Mouse (Mus musculus): Measurements from ENCODE around the gene Gm13285.
"Not testable (repeated sequence)": the region's sequence is repeated elsewhere in the genome, so short reads cannot be mapped to it uniquely, and the experiment has no call there.

The Gm13285 gene

GRCm38 (mm10) chr4:88799365-88799764 lies at the start of gene Gm13285:
Gene Gm13285, plus strand, starts transcription at chr4:88799665.
- not testable (repeated sequence) for DNase-seq (ENCODE audit: low spot score in 2 of 2)

DNA sequence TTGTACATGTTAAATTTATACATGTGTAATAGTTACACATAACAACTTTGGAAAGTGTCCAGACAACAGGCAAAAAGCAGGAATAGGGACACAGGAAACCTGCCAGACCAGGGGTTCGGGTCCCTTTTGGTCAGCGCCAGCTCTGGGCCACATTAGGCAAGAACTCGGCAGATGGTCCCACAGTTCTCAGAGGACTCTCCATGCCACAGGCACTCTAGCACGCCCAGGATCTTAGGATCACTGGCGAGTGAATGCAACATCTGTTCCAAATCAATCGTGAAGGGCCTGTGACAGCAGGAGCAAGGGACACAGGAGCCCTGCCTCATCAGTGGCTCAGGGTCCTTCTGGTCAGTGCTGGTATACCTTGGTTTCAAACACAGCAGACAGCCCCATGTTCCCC lies 49.5 kb upstream of the Gm13285 start:
- no peak for DNase-seq (ENCODE audit: low spot score in 2 of 2)

DNA sequence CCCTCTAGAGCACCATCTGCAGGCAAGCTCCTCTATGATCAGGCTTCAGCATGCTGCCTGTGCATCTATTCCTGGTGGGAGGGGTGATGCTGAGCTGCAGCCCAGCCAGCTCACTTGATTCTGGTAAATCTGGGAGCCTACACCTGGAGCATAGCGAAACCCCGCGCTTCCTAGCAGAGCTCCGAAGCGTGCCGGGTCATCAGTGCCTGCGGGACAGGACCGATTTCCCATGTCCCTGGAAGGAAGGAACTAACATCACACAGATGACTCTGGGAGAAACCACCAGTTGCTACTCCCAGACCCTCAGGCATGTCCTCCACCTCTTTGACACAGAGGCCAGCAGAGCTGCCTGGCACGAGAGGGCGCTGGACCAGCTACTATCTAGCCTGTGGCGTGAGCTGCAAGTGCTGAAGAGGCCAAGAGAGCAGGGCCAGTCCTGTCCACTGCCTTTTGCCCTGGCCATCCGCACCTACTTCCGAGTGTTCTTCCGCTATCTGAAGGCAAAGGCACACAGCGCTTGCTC lies 44.6 kb upstream of the Gm13285 start, which contains the start of gene Gm13271:
Gene Gm13271 (plus strand): TSS at position 51 of the 523 bp plus-strand sequence.
- peak; percentile 61 to 73 for DNase-seq (ENCODE audit: low spot score in 2 of 2)

DNA sequence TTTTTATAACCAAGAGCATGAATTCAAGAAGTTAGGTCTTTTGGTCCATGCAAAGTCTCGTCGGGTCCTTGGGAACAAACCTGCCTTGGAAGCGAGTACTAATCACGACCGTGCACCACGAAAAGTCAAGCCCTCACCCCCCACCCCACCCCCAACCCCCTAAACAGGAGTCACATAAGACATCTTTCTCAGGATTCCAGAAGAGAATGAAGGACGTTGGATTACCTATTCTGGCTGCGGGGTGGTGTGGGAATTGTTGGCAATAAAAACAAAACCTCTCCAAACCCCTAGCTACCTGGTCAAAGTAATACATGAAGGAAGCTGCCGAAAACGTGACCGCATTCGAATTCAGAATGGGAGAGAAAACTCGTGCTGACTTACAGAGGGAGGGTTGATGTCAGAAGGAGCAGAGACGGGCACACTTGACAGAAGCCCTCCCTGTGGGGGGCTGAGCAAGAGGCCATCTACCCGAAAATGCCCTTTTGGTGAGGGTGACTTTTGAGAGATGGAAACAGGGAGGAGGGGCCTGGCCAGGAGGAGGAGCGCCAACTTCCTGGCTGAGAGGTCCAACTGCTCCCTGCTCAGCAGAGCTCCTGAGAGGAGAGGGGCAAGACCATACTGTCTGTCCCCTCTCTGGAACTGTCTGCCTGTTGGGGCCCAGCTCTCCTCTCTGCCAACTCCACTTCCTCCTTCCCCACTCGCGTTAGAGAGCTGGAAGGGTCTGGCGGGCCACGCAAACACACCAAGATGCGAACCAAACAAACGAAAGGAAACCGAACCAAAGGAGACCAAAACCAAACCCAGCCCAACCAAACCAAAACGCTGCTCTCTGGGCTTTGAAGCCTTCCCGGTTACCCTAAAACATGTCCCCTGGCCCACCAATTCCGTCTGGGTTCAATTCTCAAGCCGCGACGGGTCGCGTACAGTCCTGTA lies 42.6 kb upstream of the Gm13285 start:
- not testable (repeated sequence) for DNase-seq (ENCODE audit: low spot score in 2 of 2)

GRCm38 (mm10) chr4:88757628-88758031 lies 41.8 kb upstream of the Gm13285 start:
- peak; percentile 90 for DNase-seq (ENCODE audit: low spot score in 2 of 2)

- not testable (repeated sequence) for DNase-seq (ENCODE audit: low spot score in 2 of 2)
Measured at GRCm38 (mm10) chr4:88758751-88759150, 40.7 kb upstream of the Gm13285 start.

- peak in 1 of 2 experiments; percentile 14 for DNase-seq (ENCODE audit: low spot score in 2 of 2)
Measured at GRCm38 (mm10) chr4:88759610-88760268, 39.7 kb upstream of the Gm13285 start, which contains the start of gene Gm13283. Gene Gm13283, plus strand, starts transcription at chr4:88760119.

DNA sequence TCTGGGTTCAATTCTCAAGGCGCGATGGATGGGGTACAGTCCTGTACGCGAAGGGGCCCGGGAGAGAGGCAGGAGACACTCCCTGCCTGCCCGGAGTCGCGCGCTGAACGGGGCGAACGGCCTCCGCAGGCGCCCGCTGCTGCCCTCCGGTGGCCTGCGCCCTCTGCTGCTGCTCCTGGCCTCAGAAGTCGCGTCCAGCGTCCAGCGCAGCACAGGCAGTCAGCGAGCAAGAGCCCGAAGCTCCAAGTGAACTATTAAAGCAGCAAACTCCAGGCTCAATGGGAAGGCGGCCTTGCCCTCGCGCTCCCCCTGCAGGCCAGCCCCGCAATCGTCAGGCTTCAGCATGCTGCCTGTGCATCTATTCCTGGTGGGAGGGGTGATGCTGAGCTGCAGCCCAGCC lies 39.0 kb upstream of the Gm13285 start:
- DNase-seq (ENCODE audit: low spot score in 2 of 2) = peak; percentile 21 to 30

DNA sequence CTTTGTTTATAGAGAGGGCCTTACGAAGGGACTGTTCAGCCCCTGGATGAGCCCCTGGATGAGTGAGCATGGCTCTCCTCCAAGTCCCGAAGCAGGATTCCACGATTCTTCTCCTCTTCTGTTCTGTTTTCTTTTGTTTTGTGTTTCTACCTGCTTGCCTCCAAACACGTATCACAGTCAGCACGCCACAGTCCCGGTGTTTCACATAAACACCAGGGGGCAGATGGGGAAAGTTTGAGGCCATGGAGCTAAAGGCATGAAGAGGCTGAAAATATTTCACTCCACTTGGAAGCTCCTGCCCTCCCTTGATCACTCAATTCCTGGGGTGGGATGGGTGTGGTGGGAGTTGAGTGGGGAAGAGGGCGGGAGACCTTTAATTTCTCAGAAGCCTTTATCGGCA lies 37.7 kb upstream of the Gm13285 start:
- DNase-seq (ENCODE audit: low spot score in 2 of 2) = peak; percentile 62 to 64

GRCm38 (mm10) chr4:88762341-88762740 lies 37.1 kb upstream of the Gm13285 start:
- DNase-seq (ENCODE audit: low spot score in 2 of 2) = not testable (repeated sequence)

DNA sequence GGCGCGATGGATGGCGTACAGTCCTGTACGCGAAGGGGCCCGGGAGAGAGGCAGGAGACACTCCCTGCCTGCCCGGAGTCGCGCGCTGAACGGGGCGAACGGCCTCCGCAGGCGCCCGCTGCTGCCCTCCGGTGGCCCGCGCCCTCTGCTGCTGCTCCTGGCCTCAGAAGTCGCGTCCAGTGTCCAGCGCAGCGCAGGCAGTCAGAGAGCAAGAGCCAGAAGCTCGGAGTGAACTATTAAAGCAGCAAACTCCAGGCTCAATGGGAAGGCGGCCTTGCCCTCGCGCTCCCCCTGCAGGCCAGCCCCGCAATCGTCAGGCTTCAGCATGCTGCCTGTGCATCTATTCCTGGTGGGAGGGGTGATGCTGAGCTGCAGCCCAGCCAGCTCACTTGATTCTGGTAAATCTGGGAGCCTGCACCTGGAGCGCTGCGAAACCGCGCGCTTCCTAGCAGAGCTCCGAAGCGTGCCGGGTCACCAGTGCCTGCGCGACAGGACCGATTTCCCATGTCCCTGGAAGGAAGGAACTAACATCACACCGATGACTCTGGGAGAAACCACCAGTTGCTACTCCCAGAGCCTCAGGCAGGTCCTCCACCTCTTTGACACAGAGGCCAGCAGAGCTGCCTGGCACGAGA lies 36.0 kb upstream of the Gm13285 start:
- not testable (repeated sequence) for DNase-seq (ENCODE audit: low spot score in 2 of 2)

- DNase-seq (ENCODE audit: low spot score in 2 of 2) = not testable (repeated sequence)
Measured at GRCm38 (mm10) chr4:88773534-88773933, 25.9 kb upstream of the Gm13285 start, which contains the start of gene Gm13290. Gene Gm13290, plus strand, starts transcription at chr4:88773834.

GRCm38 (mm10) chr4:88776622-88777021 lies 22.8 kb upstream of the Gm13285 start, which contains the start of gene Gm13289:
Gene Gm13289, plus strand, starts transcription at chr4:88776922.
- DNase-seq (ENCODE audit: low spot score in 2 of 2) = not testable (repeated sequence)

DNA sequence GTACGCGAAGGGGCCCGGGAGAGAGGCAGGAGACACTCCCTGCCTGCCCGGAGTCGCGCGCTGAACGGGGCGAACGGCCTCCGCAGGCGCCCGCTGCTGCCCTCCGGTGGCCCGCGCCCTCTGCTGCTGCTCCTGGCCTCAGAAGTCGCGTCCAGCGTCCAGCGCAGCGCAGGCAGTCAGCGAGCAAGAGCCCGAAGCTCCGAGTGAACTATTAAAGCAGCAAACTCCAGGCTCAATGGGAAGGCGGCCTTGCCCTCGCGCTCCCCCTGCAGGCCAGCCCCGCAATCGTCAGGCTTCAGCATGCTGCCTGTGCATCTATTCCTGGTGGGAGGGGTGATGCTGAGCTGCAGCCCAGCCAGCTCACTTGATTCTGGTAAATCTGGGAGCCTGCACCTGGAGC lies 19.9 kb upstream of the Gm13285 start, which contains the start of gene Gm13272:
Gene Gm13272 (plus strand): TSS at position 301 of the 400 bp plus-strand sequence.
- DNase-seq (ENCODE audit: low spot score in 2 of 2) = not testable (repeated sequence)

- not testable (repeated sequence) for DNase-seq (ENCODE audit: low spot score in 2 of 2)
Measured at GRCm38 (mm10) chr4:88780320-88780719, 19.1 kb upstream of the Gm13285 start.

DNA sequence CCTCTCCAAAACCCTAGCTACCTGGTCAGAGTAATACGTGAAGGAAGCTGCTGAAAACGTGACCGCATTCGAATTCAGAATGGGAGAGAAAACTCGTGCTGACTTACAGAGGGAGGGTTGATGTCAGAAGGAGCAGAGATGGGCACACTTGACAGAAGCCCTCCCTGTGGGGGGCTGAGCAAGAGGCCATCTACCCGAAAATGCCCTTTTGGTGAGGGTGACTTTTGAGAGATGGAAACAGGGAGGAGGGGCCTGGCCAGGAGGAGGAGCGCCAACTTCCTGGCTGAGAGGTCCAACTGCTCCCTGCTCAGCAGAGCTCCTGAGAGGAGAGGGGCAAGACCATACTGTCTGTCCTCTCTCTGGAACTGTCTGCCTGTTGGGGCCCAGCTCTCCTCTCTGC lies 17.6 kb upstream of the Gm13285 start, which contains the start of gene Ifnz:
Gene Ifnz (plus strand): TSS at position 301 of the 400 bp plus-strand sequence.
- DNase-seq (ENCODE audit: low spot score in 2 of 2) = not testable (repeated sequence)

DNA sequence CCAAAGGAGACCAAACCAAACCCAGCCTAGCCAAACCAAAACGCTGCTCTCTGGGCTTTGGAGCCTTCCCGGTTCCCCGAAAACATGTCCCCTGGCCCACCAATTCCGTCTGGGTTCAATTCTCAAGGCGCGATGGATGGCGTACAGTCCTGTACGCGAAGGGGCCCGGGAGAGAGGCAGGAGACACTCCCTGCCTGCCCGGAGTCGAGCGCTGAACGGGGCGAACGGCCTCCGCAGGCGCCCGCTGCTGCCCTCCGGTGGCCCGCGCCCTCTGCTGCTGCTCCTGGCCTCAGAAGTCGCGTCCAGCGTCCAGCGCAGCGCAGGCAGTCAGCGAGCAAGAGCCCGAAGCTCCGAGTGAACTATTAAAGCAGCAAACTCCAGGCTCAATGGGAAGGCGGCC lies 17.1 kb upstream of the Gm13285 start:
- not testable (repeated sequence) for DNase-seq (ENCODE audit: low spot score in 2 of 2)

- DNase-seq (ENCODE audit: low spot score in 2 of 2) = not testable (repeated sequence)
Measured at GRCm38 (mm10) chr4:88785409-88785808, 14.1 kb upstream of the Gm13285 start, which contains the start of gene Gm13276. Gene Gm13276, plus strand, starts transcription at chr4:88785709.

DNA sequence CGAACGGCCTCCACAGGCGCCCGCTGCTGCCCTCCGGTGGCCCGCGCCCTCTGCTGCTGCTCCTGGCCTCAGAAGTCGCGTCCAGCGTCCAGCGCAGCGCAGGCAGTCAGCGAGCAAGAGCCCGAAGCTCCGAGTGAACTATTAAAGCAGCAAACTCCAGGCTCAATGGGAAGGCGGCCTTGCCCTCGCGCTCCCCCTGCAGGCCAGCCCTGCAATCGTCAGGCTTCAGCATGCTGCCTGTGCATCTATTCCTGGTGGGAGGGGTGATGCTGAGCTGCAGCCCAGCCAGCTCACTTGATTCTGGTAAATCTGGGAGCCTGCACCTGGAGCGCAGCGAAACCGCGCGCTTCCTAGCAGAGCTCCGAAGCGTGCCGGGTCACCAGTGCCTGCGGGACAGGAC lies 11.1 kb upstream of the Gm13285 start, which contains the start of gene Gm13277:
Gene Gm13277 (plus strand): TSS at position 231 of the 400 bp plus-strand sequence.
- peak; percentile 55 to 56 for DNase-seq (ENCODE audit: low spot score in 2 of 2)

DNA sequence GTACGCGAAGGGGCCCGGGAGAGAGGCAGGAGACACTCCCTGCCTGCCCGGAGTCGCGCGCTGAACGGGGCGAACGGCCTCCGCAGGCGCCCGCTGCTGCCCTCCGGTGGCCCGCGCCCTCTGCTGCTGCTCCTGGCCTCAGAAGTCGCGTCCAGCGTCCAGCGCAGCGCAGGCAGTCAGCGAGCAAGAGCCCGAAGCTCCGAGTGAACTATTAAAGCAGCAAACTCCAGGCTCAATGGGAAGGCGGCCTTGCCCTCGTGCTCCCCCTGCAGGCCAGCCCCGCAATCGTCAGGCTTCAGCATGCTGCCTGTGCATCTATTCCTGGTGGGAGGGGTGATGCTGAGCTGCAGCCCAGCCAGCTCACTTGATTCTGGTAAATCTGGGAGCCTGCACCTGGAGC lies 8.2 kb upstream of the Gm13285 start, which contains the start of gene Gm13278:
Gene Gm13278 (plus strand): TSS at position 301 of the 400 bp plus-strand sequence.
- not testable (repeated sequence) for DNase-seq (ENCODE audit: low spot score in 2 of 2)
